Mouse (Mus musculus) megakaryocyte, embryonic 14.5 days (primary cell): ENCODE results near the gene Pgm5. TPM values are rescaled to one million over a fixed set of nuclear protein-coding genes. Genes with fewer than 3 reads are reported as not detected.

ENCODE experiments used
- H3K27me3 ChIP-seq: replicated peaks from 2 replicates; pipeline ENCODE3; 2012; ENCODE audit warnings: inconsistent platforms
- H3K36me3 ChIP-seq: replicated peaks from 2 replicates; pipeline ENCODE3; 2012; ENCODE audit warnings: low read length, inconsistent platforms, mixed read lengths
- H3K4me1 ChIP-seq: 2 replicates; pipeline ENCODE4 v1.6.1; 2012; ENCODE audit warnings: inconsistent platforms
- H3K4me3 ChIP-seq: replicated peaks from 2 replicates; pipeline ENCODE3; 2012; ENCODE audit warnings: moderate library complexity, mild to moderate bottlenecking, inconsistent platforms
- H3K9me3 ChIP-seq: 2 replicates; pipeline ENCODE4 v1.6.1; 2012; ENCODE audit warnings: inconsistent platforms
- FLI1 ChIP-seq: IDR thresholded peaks from 2 replicates; pipeline ENCODE4 v1.6.1; 2012; ENCODE audit warnings: low read length, inconsistent platforms, mixed read lengths
- GATA1 ChIP-seq: IDR thresholded peaks from 3 replicates; pipeline ENCODE4 v1.6.1; 2012; ENCODE audit warnings: mixed read lengths, low read length, inconsistent platforms, borderline replicate concordance
- polyA plus RNA-seq: library from polyadenylated mRNA; stranded (reverse); fragments of >175 nt; gene quantifications from 2 replicates; pipeline ENCODE4 v1.2.3, GENCODE M21; 2012; ENCODE audit warnings: low replicate concordance; ENCODE audit not compliant: insufficient read depth

The Pgm5 gene
- not detected in 2 replicates for polyA plus RNA-seq

GRCm38 (mm10) chr19:24861612-24862451, at the start of gene Pgm5:
TSS of gene Pgm5 (minus strand) at chr19:24861855.
- H3K36me3 ChIP-seq, result no peaks in the 10 kb centered on the region
- H3K4me3 ChIP-seq, result peak within 1 kb of the TSS; percentile 81
- peaks cover 9% of the 10 kb centered on the region for H3K4me1 ChIP-seq
- H3K9me3 ChIP-seq, result 0 out of 2 replicates have a peak, but pooled peaks cover 3% of the 10 kb centered on the region
- peaks cover 47% of the 10 kb centered on the region for H3K27me3 ChIP-seq
- no peak for TF ChIP-seq GATA1
- TF ChIP-seq FLI1, result no peak

GRCm38 (mm10) chr19:24908385-24909155, 46.9 kb upstream of the Pgm5 start:
- no peak for TF ChIP-seq GATA1
- no peak for TF ChIP-seq FLI1
- Histone ChIP-seq H3K9me3 (peaks cover 9% of the 10 kb centered on the region), H3K36me3 (no peaks in the 10 kb centered on the region), H3K4me1 (no peaks in the 10 kb centered on the region), H3K27me3 (peaks cover 15% of the 10 kb centered on the region), H3K4me3 (no peak overlapping the region)

GRCm38 (mm10) chr19:24907655-24908054, 46.0 kb upstream of the Pgm5 start:
- Histone ChIP-seq H3K4me1 (no peaks in the 10 kb centered on the region), H3K36me3 (no peaks in the 10 kb centered on the region), H3K9me3 (peaks cover 9% of the 10 kb centered on the region), H3K4me3 (no peak overlapping the region), H3K27me3 (peaks cover 23% of the 10 kb centered on the region)
- TF ChIP-seq GATA1, result no peak
- TF ChIP-seq FLI1, result no peak

- Histone ChIP-seq H3K27me3 (peaks cover 70% of the 10 kb centered on the region), H3K4me1 (peaks cover 25% of the 10 kb centered on the region), H3K4me3 (no peak overlapping the region), H3K9me3 (peaks cover 7% of the 10 kb centered on the region), H3K36me3 (no peaks in the 10 kb centered on the region)
- TF ChIP-seq FLI1 (no peak), GATA1 (no peak)
These were observed 41.2 kb upstream of the Pgm5 start for GRCm38 (mm10) chr19:24902821-24903220.

- peaks cover 30% of the 10 kb centered on the region for H3K4me1 ChIP-seq
- TF ChIP-seq FLI1 (no peak), GATA1 (no peak)
- no peaks in the 10 kb centered on the region for H3K36me3 ChIP-seq
- H3K27me3 ChIP-seq, result peaks cover 74% of the 10 kb centered on the region
- no peak overlapping the region for H3K4me3 ChIP-seq
- peaks cover 7% of the 10 kb centered on the region for H3K9me3 ChIP-seq
These were observed 40.6 kb upstream of the Pgm5 start for GRCm38 (mm10) chr19:24902256-24902655.

- Histone ChIP-seq H3K4me3 (no peak overlapping the region), H3K27me3 (peaks cover 77% of the 10 kb centered on the region), H3K36me3 (no peaks in the 10 kb centered on the region), H3K4me1 (peaks cover 34% of the 10 kb centered on the region), H3K9me3 (peaks cover 7% of the 10 kb centered on the region)
- TF ChIP-seq FLI1, result no peak
- TF ChIP-seq GATA1, result no peak
These were observed 40.0 kb upstream of the Pgm5 start for GRCm38 (mm10) chr19:24901666-24902065.

GRCm38 (mm10) chr19:24900581-24901220, 39.0 kb upstream of the Pgm5 start, which contains the start of gene Foxd4:
TSS of gene Foxd4 (minus strand) at chr19:24901197.
- Histone ChIP-seq H3K9me3 (peaks cover 7% of the 10 kb centered on the region), H3K4me3 (peak within 1 kb of the TSS; percentile 88), H3K27me3 (peaks cover 83% of the 10 kb centered on the region), H3K36me3 (no peaks in the 10 kb centered on the region), H3K4me1 (peaks cover 34% of the 10 kb centered on the region)
- TF ChIP-seq FLI1, result no peak
- TF ChIP-seq GATA1, result no peak

- TF ChIP-seq GATA1, result no peak
- no peak for TF ChIP-seq FLI1
- H3K4me3 ChIP-seq, result peak overlapping the region; percentile 88
- peaks cover 88% of the 10 kb centered on the region for H3K27me3 ChIP-seq
These were observed 38.2 kb upstream of the Pgm5 start for GRCm38 (mm10) chr19:24899578-24900544.

More at GRCm38 (mm10) chr19:24899578-24900544, 38.2 kb upstream of the Pgm5 start:
- no peaks in the 10 kb centered on the region for H3K36me3 ChIP-seq
- H3K9me3 ChIP-seq, result peaks cover 7% of the 10 kb centered on the region
- H3K4me1 ChIP-seq, result peaks cover 34% of the 10 kb centered on the region
